Mouse (Mus musculus): ENCODE results near the gene Mid2.
A peak's percentile ranks its signal among the peaks of the same experiment; 100 is the strongest.
"Not testable (repeated sequence)": the region's sequence is repeated elsewhere in the genome, so short reads cannot be mapped to it uniquely, and the experiment has no call there.

Mid2 gene

DNA sequence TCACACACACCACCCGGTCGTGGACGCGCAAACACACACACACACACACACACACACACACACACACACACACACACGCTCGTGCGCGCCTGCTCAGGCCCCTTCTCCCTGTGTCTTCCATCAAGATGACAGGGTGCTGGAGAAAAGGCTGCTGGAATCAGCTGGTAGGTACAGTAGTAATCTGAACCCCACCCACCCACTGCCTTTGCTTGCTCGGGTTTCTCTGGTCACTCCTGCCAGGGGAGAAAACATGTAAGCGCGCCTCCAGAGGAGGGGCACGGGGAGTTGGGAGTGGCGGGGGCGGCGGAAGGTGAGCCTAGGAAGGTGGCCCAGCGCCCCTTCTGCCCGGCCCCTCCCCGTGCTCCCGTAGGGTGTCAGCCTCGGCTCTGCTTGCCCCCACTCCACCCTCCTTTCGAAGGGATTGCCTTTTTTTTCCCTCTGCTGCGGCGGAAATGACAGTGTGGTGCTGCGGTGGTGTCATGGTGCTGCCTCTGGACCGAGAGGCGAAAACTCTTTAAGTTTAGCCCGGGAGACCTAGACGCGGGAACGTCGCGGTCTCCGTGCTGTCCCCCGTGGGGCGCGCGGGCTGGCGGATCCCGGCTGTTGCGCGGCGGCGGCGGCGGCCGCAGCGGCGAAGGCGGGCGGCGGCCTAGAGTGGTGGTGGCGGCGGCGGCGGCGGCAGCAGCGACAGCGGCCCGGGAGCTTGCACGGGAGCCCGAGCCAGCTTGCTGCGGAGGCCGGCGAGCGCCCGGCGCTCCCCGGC is at the start of gene Mid2:
TSS of gene Mid2 (plus strand) at position 121 of the 763 bp plus-strand sequence.
- no peak for DNase-seq (ENCODE audit: extremely low read depth, low read depth)

DNA sequence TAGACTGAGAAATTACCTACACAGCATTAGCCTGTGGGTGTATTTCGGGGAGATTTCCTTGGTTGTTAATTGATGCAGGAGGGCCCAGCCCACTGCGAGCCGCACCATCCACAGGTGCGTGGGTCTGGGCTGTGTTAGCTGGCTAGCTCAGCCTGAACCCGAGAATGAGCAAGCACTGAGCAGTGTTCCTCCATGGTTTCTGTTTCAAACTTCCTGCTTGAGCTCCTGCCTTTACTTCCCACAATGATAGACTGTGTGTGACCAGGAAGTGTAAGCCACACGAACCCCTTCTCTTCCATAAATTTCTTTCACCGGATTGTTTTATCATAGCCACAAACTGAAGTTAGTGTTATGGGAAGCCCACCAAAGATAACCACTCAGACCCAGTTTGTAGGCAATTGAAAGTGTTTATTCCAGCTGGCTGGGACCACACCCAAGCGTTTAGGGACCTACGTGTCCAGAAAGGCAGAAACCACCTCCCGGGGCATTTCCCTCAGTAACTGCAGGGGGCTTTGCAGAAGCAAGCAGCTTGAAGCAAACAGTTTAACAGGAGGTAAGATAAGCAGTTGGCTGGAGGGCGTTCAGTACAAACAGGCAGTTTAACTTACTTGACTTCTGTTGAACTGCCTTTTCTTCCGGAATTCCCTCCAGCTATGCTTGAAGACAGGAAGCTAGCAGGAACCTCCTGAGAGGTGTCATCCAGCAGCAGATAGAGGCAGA is 39.4 kb upstream of the Mid2 start:
- peak; percentile 60 for DNase-seq (ENCODE audit: extremely low read depth, low read depth)

DNA sequence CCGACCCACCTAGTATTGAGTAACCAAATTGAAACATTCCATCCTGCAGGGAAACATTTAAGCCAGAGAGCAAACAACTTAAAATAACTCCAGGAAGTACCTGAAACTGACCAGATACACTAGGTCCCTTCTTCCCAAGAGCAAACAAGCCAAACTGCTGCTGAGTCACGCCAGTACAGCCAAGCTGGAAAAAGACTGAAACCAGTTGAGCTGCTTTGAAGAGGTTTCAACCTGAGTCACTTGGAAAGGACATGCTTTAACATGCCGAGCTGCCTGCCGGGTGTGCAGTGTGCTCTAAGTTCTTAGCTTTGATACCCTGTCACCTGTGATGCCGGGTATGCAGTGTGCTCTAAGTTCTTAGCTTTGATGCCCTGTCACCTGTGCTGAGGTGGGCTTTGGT is 26.4 kb upstream of the Mid2 start:
- no peak for DNase-seq (ENCODE audit: extremely low read depth, low read depth)

DNA sequence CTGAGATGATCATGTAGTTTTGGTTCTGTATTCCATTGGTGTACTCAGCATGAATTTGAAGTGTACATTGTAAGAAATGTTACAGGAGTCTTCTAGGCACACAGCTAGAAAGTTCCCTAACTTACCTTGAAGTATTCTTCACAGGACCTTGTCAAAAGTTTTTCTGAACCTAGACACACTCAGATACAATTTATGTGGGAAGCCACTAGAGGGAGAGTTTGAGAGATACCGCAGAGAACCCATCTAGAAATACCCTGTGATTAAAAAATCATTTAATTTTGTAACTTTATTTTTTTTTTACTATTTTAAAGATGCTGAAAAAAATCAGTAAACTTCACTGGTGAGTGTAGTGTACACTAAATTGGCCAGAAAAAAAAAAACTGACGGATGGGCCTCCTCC is 24.8 kb upstream of the Mid2 start:
- DNase-seq (ENCODE audit: extremely low read depth, low read depth): no peak

DNA sequence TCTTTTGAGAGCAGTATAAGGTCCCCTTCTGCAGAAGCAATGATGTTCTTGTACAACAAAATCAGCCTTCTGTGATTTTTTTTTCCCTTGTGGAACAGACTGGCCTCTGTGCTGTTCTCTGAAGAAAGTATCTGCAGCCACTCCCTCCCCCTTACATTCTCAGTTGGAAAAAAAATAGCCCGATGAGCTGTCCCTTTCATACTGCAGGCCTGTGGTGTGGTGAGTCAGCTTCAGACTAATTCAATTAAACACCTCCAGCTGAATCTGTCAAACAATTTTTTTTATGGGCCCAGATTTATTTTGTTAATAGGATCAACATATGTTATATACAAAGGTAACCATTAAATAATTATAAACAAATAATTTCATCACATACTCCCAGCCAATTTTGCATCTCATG is 3.7 kb upstream of the Mid2 start:
- no peak for DNase-seq (ENCODE audit: extremely low read depth, low read depth)

DNA sequence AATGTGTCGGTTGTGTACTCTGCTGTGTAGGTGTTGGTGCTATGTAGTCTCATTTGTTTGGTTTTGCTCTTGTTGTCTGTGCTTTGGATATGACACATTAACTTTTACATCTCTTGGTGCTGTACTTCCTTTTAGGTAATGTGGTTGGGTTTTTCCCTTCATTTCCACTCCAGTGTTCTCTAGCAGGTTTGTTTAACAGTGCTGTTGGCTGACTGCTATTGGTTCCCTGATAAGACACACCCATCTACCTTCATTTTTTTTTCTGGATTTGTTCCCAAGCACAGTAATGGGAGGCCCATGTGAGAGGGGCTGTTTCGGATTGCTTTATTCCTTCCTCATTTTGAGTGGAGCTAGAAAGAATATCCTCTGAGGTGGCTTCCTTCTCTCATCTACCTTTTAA is 883 bp upstream of the Mid2 start:
- no peak for DNase-seq (ENCODE audit: extremely low read depth, low read depth)

DNA sequence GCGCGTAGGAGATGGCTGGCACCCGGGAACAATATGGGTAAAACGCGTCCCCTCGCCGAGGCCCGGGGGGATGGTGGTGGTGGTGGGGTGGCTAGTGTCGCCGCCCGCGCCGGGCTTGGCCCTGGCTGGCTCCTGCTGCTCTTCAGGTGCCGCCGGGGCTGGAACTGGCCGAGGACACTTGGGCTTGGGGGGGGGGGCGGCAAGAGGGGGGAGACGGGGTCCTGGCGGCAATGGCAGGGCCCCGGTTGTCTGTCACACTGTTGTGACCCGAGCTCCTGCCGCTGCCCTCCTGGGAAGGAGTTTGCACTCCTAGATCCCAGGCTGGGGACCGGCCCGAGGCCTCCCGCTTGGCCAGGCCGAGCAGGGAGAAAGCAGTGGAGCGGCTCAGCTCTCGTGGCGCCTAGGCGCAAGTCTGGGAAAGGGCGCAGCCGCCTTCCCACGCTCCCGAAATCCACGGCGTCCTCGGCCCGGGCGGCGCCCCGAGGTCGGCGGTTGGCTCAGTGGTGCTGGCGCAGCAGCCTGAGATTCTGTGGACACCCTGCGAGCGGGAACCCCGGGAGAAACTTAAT is 927 bp downstream of the Mid2 start:
- no peak for DNase-seq (ENCODE audit: extremely low read depth, low read depth)

DNA sequence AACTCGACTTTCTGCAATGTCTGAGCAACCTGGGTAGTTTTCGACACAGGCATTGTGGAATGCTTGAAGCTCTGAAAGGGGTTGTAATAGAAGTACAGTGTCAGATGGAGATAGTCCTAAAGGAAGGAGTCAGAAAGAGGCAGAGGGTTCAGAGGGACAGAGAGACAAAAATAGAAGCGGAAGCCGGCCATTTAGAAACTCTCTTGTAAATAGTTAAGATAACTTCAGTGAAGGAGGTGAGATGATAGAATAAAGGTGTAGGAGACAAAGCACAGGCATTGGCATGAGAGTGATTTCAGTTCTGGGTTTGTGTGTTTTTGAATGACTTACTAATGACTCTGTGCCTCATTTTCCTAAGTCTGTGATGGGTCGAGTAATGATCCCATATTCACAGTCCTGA is 11.0 kb downstream of the Mid2 start:
- DNase-seq (ENCODE audit: extremely low read depth, low read depth): no peak

DNA sequence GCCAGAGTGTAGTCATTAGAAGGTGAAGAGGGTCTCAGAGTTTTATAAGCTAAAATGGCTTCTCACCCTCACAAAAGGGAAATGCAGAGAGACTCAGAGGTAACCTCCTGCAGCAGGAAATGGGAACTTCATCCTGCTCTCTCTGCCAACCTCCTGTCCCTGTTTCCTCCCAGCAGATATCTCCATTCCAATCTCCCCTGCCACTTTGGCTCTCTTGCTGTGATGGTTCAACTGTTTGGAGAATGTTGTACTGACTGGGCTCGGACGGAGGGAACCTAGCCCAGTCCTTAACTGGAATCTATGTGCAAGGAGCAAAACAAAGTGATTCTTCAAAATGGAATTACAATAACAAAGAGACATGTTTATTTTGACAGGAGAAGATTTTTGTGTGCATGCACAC is 23.9 kb downstream of the Mid2 start:
- DNase-seq (ENCODE audit: extremely low read depth, low read depth): no peak

DNA sequence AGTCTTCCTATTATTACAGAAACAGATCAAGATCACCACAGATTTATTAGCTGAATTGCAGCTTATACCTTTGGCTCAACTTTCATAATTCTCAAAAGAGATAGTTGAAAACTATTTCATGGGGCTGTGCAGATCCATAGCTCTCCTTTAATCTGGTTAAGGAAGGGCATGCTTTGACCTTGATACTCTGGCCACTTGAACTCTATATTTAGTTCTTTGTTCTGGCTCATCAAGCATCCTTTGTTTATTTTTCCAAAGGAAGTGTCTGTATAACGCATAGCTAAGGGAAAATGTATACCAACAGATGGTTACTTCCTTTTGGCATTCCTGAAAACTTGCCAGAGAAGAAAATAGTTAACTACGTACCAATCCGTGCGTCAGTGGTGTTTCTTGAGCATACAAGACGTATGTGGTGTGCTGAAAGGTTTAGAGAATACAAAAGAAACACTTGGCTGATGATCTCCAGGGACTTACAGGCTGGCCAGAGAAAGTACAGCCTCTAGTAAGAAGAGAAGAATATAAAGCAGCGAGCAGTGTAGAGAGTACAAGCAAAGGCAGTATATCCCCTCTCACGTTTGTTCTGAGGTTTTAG is 33.6 kb downstream of the Mid2 start:
- not testable (repeated sequence) for DNase-seq (ENCODE audit: extremely low read depth, low read depth)

DNA sequence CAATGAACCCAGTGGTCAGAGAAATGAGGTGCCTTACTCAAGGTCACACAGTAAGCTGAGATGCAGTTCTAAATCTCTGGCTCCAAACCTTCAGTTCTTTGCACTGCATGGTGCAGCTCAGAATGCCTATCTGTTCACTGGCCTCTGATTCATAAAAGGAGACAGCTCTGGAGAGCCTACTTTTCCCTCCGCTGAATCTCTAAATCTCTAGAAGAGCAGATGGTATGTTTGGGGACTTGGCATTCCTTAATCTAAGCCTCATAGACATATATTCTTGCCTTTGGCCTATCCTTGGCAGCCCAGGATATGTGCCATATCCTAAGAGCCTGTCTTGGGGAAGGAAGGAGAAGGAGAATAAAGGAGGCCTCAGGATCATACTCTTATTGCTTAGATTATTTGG is 38.8 kb downstream of the Mid2 start:
- DNase-seq (ENCODE audit: extremely low read depth, low read depth): no peak

DNA sequence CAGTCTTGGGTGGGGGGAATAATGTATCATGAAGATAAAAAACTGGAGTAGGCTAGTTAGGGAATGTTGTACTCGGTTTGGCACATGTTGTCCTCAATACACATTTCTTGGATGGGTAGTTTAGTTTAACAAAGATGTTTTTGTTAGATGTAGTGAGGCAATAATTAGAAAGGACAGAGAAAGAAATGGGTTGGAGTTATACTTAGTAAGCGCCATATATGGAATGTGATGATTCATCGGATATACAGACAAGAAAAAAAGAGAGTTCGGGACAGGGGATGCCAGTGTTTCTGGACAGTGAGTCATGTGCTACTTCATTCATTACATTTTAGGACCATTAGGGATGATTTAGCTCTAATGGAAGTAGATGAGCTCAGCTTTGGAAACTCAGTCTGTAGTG is 41.7 kb downstream of the Mid2 start:
- DNase-seq (ENCODE audit: extremely low read depth, low read depth): no peak

DNA sequence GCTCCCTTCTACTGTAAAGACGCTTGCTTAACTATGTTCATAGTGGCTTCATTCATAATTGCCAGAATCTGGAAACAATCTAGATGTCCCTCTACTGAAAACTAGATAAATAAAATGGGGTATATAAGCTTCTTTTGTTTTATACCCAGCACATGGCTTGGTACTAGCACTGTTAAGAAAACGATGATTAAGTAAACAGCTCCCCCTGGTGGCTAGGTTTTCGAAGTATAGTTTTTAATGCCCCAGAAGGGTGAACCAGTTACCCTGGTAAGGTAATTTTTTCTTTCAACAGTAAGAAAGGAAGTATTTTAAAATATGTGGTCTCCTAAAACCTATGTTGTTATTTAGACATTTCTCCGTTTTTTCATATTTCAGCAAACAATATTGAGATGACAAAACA is 58.0 kb downstream of the Mid2 start:
- DNase-seq (ENCODE audit: extremely low read depth, low read depth): peak; percentile 47

DNA sequence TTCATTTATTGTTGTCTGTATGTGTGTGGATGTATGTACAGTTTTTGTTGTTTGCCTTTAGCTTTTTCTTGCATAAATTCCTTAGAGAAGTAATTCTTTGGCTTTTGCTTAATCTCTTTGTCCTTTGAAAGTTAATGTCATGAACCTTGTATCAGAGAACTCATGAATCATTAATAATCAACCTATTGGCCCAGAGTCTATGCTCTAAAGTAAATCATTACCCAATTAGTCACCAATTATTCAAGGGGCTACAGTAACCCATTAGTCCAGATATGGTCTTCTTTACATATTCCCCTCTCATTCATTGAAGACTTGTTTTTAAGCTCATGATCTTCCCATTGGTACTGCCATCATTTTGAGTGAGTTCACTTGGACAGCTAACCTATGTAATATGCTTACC is 74.6 kb downstream of the Mid2 start:
- no peak for DNase-seq (ENCODE audit: extremely low read depth, low read depth)

DNA sequence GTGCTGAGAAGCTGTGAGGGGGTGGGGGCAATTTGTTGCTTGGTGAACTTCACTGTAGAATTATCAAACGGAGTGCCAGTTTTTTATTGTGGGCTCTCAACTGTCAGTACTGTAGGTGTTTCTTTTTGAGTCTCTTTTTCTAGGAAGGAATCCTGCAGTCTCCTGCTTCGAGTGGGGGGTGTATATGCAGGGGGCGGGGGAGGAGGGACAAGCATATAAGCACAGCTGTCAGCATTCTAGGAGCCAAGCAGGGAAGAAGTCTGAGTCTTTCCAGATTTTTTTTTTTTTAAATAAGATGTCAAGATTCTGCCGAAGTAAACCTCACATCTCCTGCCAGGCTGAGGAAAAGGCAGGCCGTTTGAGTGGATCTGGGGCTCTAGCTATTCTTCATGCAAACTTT is 78.8 kb downstream of the Mid2 start:
- no peak for DNase-seq (ENCODE audit: extremely low read depth, low read depth)

DNA sequence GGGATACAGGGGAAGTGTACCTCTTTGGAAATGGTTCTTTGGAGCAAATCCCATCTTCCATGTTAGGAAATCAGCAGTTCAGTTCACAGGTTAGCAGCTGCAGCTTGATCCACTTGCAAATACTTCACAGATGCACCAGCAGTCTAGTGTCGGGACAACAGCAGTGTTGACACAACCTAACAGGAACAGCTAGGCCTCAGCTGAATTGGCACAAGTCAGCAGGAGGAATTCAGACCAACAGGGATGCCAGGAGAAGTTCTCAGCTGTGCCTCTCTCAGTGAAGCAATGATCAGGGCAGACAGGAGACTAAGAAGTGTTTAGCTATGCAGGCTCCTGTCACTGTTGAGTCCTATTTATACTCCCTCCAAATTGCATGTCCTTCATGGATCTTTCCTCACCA is 105.4 kb downstream of the Mid2 start:
- DNase-seq (ENCODE audit: extremely low read depth, low read depth): no peak

DNA sequence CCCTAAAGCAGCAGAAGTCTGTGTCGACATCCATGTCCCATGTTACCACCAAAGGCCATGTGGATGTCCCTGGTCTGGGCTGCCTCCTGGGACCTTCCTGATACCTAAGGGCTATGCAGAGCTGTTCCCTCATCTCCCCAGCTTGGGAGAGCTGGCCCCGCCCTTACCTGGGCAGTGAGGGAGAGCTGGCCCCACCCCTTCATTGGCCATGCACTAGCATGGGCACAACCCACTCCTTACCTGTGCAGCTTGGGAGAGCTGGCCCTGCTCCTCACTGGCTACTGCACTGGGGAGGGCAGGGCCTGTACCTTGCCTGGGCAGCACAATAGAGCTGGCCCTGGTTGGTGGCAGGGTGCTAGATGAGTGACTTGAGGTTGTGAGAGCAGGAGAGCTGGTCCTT is 140.9 kb downstream of the Mid2 start:
- DNase-seq (ENCODE audit: extremely low read depth, low read depth): no peak

DNA sequence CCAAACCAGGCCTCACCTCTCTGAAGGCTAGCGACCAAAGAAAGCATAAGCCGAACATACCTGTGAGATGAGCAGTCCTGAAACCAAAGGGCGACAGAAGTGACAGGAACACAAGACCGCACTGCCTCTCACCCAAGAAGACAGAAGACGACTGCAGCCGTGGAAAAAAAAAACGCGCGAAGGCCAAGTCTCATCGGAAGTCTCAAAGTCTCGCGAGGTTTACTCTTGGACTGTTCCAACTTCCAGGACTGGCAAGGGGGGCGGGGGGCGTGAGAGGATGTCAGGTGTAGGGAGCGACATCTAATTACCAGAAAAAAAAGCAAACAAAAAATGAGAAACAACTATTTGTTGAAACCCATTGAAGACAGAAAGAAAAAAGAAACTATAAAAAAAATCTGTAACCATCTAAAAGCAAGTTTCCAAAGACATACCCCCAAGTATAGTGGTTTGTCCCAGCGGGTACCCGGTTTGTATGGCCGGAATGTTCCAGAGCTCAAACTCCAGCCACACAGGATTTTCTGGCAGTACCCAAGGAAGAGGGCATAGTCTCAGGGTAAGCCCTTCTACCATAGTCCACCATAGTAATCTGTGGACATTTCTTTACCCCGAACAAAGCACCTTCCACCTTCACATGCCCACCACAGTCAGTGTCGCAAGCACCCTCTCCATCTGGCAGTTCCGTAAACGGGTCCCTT is 149.1 kb downstream of the Mid2 start, which contains the start of gene Tex13b:
TSS of gene Tex13b (minus strand) at position 122 of the 695 bp plus-strand sequence.
- DNase-seq (ENCODE audit: extremely low read depth, low read depth): no peak
